Mouse (Mus musculus) heart, adult 2 months (tissue): ENCODE measurements around the gene Zmiz1.

ENCODE experiments used
- CTCF ChIP-seq: fragments of 200-600 bp; IDR thresholded peaks from 2 replicates; pipeline ENCODE4 v1.8.1; 2022; ENCODE audit warnings: antibody characterized with exemption, mild to moderate bottlenecking, moderate library complexity
- EP300 ChIP-seq: fragments of 200-500 bp; IDR thresholded peaks from 2 replicates; pipeline ENCODE4 v1.6.1; 2011; ENCODE audit warnings: low read depth, low read length, control low read depth; ENCODE audit not compliant: insufficient read depth
- POLR2A ChIP-seq: fragments of 200-500 bp; IDR thresholded peaks from 2 replicates; pipeline ENCODE4 v1.6.1; 2011; ENCODE audit warnings: mild to moderate bottlenecking, low read depth, low read length, control low read depth; ENCODE audit not compliant: insufficient read depth

- no peak for TF ChIP-seq POLR2A
- no peak for TF ChIP-seq CTCF
- no peak for TF ChIP-seq EP300
These were observed 4.8 kb upstream of the Zmiz1 start for GRCm38 (mm10) chr14:25454066-25454760.
